Mouse (Mus musculus): ENCODE data around the gene Ssbp4. TPM values are rescaled to one million over a fixed set of nuclear protein-coding genes. Genes with fewer than 3 reads are reported as not detected.

Ssbp4 gene
- polyA plus RNA-seq (2012), result 968 and 1,213 TPM in 2 replicates

- TF ChIP-seq GATA1 (IDR thresholded peaks at IDR 0.05; ENCODE audit: low read length), result no peak
These were observed at the start of gene Ssbp4 for GRCm38 (mm10) chr8:70608749-70609367. Gene Ssbp4, minus strand, starts transcription at chr8:70608872.

GRCm38 (mm10) chr8:70657739-70658138, 49.1 kb upstream of the Ssbp4 start:
- TF ChIP-seq GATA1 (IDR thresholded peaks at IDR 0.05; ENCODE audit: low read length), result no peak

- no peak for TF ChIP-seq GATA1 (IDR thresholded peaks at IDR 0.05; ENCODE audit: low read length)
These were observed 48.5 kb upstream of the Ssbp4 start for GRCm38 (mm10) chr8:70657214-70657613.

GRCm38 (mm10) chr8:70656193-70656790, 47.6 kb upstream of the Ssbp4 start:
- no peak for TF ChIP-seq GATA1 (IDR thresholded peaks at IDR 0.05; ENCODE audit: low read length)

- TF ChIP-seq GATA1 (IDR thresholded peaks at IDR 0.05; ENCODE audit: low read length), result no peak
These were observed 46.8 kb upstream of the Ssbp4 start for GRCm38 (mm10) chr8:70655469-70655868.

GRCm38 (mm10) chr8:70654121-70654520, 45.4 kb upstream of the Ssbp4 start:
- TF ChIP-seq GATA1 (IDR thresholded peaks at IDR 0.05; ENCODE audit: low read length), result no peak

GRCm38 (mm10) chr8:70653226-70653625, 44.6 kb upstream of the Ssbp4 start:
- TF ChIP-seq GATA1 (IDR thresholded peaks at IDR 0.05; ENCODE audit: low read length), result no peak

- TF ChIP-seq GATA1 (IDR thresholded peaks at IDR 0.05; ENCODE audit: low read length), result no peak
These were observed 41.7 kb upstream of the Ssbp4 start for GRCm38 (mm10) chr8:70650351-70650750.

GRCm38 (mm10) chr8:70649324-70649723, 40.7 kb upstream of the Ssbp4 start:
- no peak for TF ChIP-seq GATA1 (IDR thresholded peaks at IDR 0.05; ENCODE audit: low read length)

GRCm38 (mm10) chr8:70648921-70649320, 40.2 kb upstream of the Ssbp4 start:
- no peak for TF ChIP-seq GATA1 (IDR thresholded peaks at IDR 0.05; ENCODE audit: low read length)

- no peak for TF ChIP-seq GATA1 (IDR thresholded peaks at IDR 0.05; ENCODE audit: low read length)
These were observed 39.4 kb upstream of the Ssbp4 start for GRCm38 (mm10) chr8:70648164-70648442.

GRCm38 (mm10) chr8:70647343-70648163, 38.9 kb upstream of the Ssbp4 start:
- TF ChIP-seq GATA1 (IDR thresholded peaks at IDR 0.05; ENCODE audit: low read length), result no peak

- no peak for TF ChIP-seq GATA1 (IDR thresholded peaks at IDR 0.05; ENCODE audit: low read length)
These were observed 38.1 kb upstream of the Ssbp4 start for GRCm38 (mm10) chr8:70646775-70647174.

GRCm38 (mm10) chr8:70646369-70646768, 37.7 kb upstream of the Ssbp4 start:
- TF ChIP-seq GATA1 (IDR thresholded peaks at IDR 0.05; ENCODE audit: low read length), result no peak

GRCm38 (mm10) chr8:70645501-70646224, 37.0 kb upstream of the Ssbp4 start:
- no peak for TF ChIP-seq GATA1 (IDR thresholded peaks at IDR 0.05; ENCODE audit: low read length)

- TF ChIP-seq GATA1 (IDR thresholded peaks at IDR 0.05; ENCODE audit: low read length), result no peak
These were observed 35.4 kb upstream of the Ssbp4 start for GRCm38 (mm10) chr8:70644065-70644464.

Data from G1E-ER4 (cell line).